Mouse (Mus musculus) thymus, adult 2 months (tissue): Measurements from ENCODE around the gene Tomm40l.

Source experiments
- CTCF ChIP-seq: fragments of 200-500 bp; IDR thresholded peaks from 2 replicates; pipeline ENCODE4 v1.5.1; 2012; ENCODE audit warnings: mild to moderate bottlenecking, control low read depth, low read length, moderate library complexity, borderline replicate concordance; ENCODE audit not compliant: control insufficient read depth, poor library complexity, insufficient read depth; ENCODE audit errors: extremely low read depth
- POLR2A ChIP-seq: fragments of 200-500 bp; IDR thresholded peaks from 2 replicates; pipeline ENCODE4 v1.6.1; 2012; ENCODE audit warnings: mild to moderate bottlenecking, low read length, control low read depth, moderate library complexity; ENCODE audit not compliant: control insufficient read depth, poor library complexity, insufficient read depth; ENCODE audit errors: extremely low read depth

GRCm38 (mm10) chr1:171184314-171184713, 38.0 kb downstream of the Tomm40l start:
- no peak for TF ChIP-seq CTCF
- TF ChIP-seq POLR2A: no peak
